Mouse (Mus musculus) cerebellum, adult 2 months (tissue): ENCODE data around the gene Zbtb7a. TPM values are rescaled to one million over a fixed set of nuclear protein-coding genes. Genes with fewer than 3 reads are reported as not detected.
"Not testable (repeated sequence)": the region's sequence is repeated elsewhere in the genome, so short reads cannot be mapped to it uniquely, and the experiment has no call there.

Source experiments
- DNase-seq, 2 experiments: peaks; one replicate each; pipeline ENCODE4 v3.0.0; 2021
- H3K27ac ChIP-seq: fragments of 200-500 bp; 2 replicates; pipeline ENCODE4 v1.5.1; 2012; ENCODE audit warnings: low read length, control low read depth, inconsistent platforms; ENCODE audit not compliant: insufficient read depth
- H3K27me3 ChIP-seq: fragments of 200-500 bp; 2 replicates; pipeline ENCODE4 v1.6.1; 2012; ENCODE audit warnings: inconsistent platforms, mild to moderate bottlenecking, low read length, moderate library complexity; ENCODE audit not compliant: control insufficient read depth, insufficient read depth
- H3K4me1 ChIP-seq: fragments of 200-500 bp; 2 replicates; pipeline ENCODE4 v1.6.1; 2011; ENCODE audit warnings: low read length; ENCODE audit not compliant: control insufficient read depth, insufficient read depth
- H3K4me3 ChIP-seq: fragments of 200-500 bp; replicated peaks from 2 replicates; pipeline ENCODE3; 2011; ENCODE audit warnings: mild to moderate bottlenecking, low read depth, low read length, control low read depth; ENCODE audit not compliant: insufficient read depth
- CTCF ChIP-seq: fragments of 200-500 bp; IDR thresholded peaks from 2 replicates; pipeline ENCODE4 v1.5.1; 2011; ENCODE audit warnings: low read depth, mild to moderate bottlenecking, control low read depth, low read length, moderate library complexity, borderline replicate concordance; ENCODE audit not compliant: insufficient read depth
- POLR2A ChIP-seq: fragments of 200-500 bp; IDR thresholded peaks from 2 replicates; pipeline ENCODE4 v1.6.1; 2011; ENCODE audit warnings: low read length, control low read depth, borderline replicate concordance; ENCODE audit not compliant: insufficient read depth
- WGBS: fragments of 180-500 bp; shearing (Covaris S2); methylation state at CpG from one replicate; pipeline ENCODE4 v1.1.7; 2018; 5-methylcytosine and 5-hydroxymethylcytosine counted together
- polyA plus RNA-seq: library from polyadenylated mRNA; depleted of rRNA; stranded (reverse); fragments of >200 nt; gene quantifications from 2 replicates; pipeline ENCODE4 v1.2.3, GENCODE M21; 2012

Zbtb7a gene
- polyA plus RNA-seq, 1 experiment: 62.9 TPM

DNA sequence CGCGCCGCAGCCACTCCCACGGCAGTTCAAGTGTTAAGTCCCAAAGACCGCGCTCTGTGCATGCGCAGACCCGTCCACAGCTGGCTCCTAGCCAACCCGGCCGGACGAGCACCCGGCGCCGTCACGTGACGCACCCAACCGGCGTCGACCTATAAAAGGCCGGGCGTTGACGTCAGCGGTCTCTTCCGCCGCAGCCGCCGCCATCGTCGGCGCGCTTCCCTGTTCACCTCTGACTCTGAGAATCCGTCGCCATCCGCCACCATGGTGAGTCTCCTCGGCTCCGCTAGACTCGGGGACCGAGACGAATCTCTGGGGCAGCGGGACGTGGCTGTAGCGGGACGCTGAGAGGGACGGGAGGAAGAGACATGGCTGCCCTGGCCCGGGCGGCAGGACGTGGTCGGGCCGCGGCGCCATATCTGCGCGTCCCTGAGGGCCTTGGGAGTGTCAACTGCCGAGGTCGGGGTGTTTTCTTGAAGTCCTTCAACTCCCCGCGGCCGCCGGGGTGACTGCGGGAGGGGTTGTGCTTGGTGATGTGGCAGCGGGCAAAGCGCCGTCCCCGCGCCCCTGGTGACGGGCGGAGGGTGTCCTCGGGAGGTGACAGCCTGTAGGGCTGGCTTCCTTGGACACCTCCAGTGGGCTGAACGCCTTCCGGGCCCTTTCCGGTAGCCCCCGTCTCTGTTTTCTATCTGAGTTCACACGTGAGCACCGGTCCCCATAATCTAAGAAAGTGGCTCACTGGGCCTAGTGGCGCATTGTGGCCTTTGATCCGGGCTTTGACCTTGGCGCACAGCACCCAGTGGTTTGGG, 41.6 kb downstream of the Zbtb7a start, which contains the start of gene Eef2:
Gene Eef2, plus strand, starts transcription at position 166 of the 806 bp plus-strand sequence.
- TF ChIP-seq CTCF (no peak), POLR2A (peak; percentile 100)
- whole genome bisulfite sequencing: under 1% methylated on average over 77 of the region's 77 CpGs
- H3K4me3 ChIP-seq: peak within 1 kb of the TSS; percentile 81
- no peaks in the 10 kb centered on the region for H3K27me3 ChIP-seq
- peak within 1 kb of the TSS; percentile 69 for H3K27ac ChIP-seq
- DNase-seq: peak; percentile 99 to 100
- H3K4me1 ChIP-seq: peaks cover 21% of the 10 kb centered on the region

GRCm38 (mm10) chr10:81177491-81177925, 42.5 kb downstream of the Zbtb7a start:
- Histone ChIP-seq H3K4me3 (peak overlapping the region; percentile 81), H3K4me1 (peaks cover 21% of the 10 kb centered on the region), H3K27ac (peak overlapping the region; percentile 69; the same call in 1 of the 2 replicates), H3K27me3 (no peaks in the 10 kb centered on the region)
- under 1% methylated on average over 16 of the region's 16 CpGs for WGBS
- TF ChIP-seq CTCF (no peak), POLR2A (no peak)
- DNase-seq: peak; percentile 61 to 65

DNA sequence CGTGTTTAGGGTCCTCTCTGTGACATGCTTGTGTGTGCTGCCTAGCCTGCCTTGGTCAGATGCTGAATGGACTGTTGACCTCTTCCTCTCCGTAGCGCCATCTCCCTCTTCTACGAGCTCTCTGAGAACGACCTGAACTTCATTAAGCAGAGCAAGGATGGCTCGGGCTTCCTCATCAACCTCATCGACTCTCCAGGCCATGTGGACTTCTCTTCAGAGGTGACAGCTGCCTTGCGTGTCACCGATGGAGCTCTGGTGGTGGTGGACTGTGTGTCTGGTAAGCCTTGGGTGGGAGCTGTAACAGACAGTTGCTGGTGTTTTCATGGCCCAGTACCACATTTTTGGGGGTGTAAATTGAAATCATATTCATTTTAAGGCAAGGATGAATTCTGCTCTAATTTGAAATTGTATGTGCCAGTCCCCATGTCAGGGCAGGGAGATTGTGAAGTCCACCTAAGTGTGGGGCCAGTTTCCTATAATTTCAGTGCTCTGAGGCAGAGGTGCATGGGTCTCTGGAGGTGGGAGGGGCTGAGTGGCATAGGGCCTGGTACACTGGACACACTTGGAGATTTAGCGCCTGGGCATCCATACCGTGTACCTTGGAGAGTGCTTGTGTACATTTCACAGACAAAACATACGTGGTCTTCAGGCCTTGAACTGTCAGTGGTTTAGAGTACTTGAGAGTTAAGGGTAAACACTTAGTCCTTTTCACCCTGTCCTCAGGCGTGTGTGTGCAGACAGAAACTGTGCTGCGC, 43.1 kb downstream of the Zbtb7a start:
- TF ChIP-seq POLR2A: no peak
- no peak for TF ChIP-seq CTCF
- 35% methylated on average over 14 of the region's 14 CpGs for WGBS
- Histone ChIP-seq H3K4me1 (peaks cover 18% of the 10 kb centered on the region), H3K27me3 (no peaks in the 10 kb centered on the region), H3K27ac (no peak overlapping the region), H3K4me3 (peak overlapping the region; percentile 81)
- DNase-seq: no peak

DNA sequence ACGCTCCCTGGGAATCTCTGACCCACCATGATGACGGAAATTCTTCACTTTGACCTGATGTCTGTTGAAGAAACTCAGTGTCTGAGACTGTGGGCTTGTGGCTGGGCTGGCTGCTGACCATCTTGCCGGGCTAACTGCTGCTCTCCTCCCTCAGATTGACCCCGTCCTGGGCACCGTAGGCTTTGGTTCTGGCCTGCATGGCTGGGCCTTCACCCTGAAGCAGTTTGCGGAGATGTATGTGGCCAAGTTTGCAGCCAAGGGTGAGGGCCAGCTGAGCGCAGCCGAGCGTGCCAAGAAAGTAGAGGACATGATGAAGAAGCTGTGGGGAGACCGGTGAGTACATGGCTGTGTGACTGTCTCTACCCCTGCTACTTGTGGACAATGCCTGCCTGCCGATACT, 43.9 kb downstream of the Zbtb7a start:
- Histone ChIP-seq H3K27ac (no peak overlapping the region), H3K27me3 (no peaks in the 10 kb centered on the region), H3K4me3 (no peak overlapping the region), H3K4me1 (peaks cover 23% of the 10 kb centered on the region)
- TF ChIP-seq CTCF: no peak
- no peak for TF ChIP-seq POLR2A
- WGBS: 51% methylated on average over 11 of the region's 11 CpGs
- DNase-seq: no peak

GRCm38 (mm10) chr10:81179451-81180342, 44.7 kb downstream of the Zbtb7a start:
- Histone ChIP-seq H3K27me3 (no peaks in the 10 kb centered on the region), H3K4me3 (no peak overlapping the region), H3K4me1 (peaks cover 22% of the 10 kb centered on the region), H3K27ac (no peak overlapping the region)
- no peak for DNase-seq
- WGBS: 79% methylated on average over 32 of the region's 32 CpGs
- TF ChIP-seq POLR2A: no peak
- no peak for TF ChIP-seq CTCF

GRCm38 (mm10) chr10:81180946-81181345, 45.9 kb downstream of the Zbtb7a start:
- Histone ChIP-seq H3K4me3 (no peak overlapping the region), H3K27ac (no peak overlapping the region), H3K4me1 (peaks cover 20% of the 10 kb centered on the region), H3K27me3 (no peaks in the 10 kb centered on the region)
- TF ChIP-seq CTCF (no peak), POLR2A (no peak)
- DNase-seq: no peak
- 85% methylated on average over 13 of the region's 13 CpGs for WGBS

DNA sequence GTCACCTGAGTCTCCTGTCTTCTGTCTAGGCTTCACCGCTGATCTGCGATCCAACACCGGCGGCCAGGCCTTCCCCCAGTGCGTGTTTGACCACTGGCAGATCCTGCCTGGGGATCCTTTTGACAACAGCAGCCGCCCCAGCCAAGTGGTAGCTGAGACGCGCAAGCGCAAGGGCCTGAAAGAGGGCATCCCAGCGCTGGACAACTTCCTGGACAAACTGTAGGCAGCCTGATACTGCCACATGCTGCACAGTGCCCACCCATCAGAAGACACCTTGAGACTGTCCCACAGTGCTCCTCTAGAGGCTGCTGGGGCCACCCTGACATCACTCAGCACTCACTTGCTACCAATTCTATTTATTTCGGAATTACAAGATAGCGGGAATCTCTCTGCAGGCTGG, 46.8 kb downstream of the Zbtb7a start:
- 71% methylated on average over 12 of the region's 12 CpGs for WGBS
- H3K27ac ChIP-seq: not testable (repeated sequence)

More for the DNA sequence above, 46.8 kb downstream of the Zbtb7a start:
- H3K4me1 ChIP-seq: peaks cover 20% of the 10 kb centered on the region
- H3K27me3 ChIP-seq, DNase-seq, H3K4me3 ChIP-seq: not testable (repeated sequence)
